Mouse (Mus musculus) liver, adult 10 weeks (tissue): ENCODE measurements around the gene Olfr553. TPM values are rescaled to one million over a fixed set of nuclear protein-coding genes. Genes with fewer than 3 reads are reported as not detected.

Source experiments
- polyA plus RNA-seq: library from polyadenylated mRNA; stranded (reverse); fragments of 350-450 nt; fragmentation: Illumina TruSeq; extraction: RNeasy Lipid Tissue Mini Kit (QIAGEN cat#74804); gene quantifications from one replicate; pipeline ENCODE4 v1.2.3, GENCODE M21; 2014; ENCODE audit warnings: low read depth, low replicate concordance

Gene Olfr553
- not detected for polyA plus RNA-seq

DNA sequence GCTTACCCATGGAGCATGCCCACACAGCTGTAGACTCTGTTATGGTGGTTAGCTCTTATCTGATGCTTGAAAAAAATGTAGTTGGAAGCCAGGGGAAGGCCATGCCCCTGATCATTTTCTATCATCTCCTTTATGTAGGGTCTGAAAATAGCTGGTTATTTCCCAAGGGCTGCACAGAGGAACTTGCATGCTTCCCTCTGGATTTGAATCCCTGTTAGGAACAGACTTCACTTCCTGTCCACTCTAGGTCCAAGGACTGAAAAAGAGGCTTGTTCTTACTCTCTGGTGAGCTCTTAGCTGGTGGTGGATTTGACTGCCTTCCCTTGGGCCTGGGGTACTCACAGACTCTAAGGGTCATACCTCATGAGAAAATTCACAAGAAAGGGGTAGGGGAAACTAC lies at the start of gene Olfr553:
Olfr553 (minus strand) TSS at position 101 of the 400 bp plus-strand sequence.

DNA sequence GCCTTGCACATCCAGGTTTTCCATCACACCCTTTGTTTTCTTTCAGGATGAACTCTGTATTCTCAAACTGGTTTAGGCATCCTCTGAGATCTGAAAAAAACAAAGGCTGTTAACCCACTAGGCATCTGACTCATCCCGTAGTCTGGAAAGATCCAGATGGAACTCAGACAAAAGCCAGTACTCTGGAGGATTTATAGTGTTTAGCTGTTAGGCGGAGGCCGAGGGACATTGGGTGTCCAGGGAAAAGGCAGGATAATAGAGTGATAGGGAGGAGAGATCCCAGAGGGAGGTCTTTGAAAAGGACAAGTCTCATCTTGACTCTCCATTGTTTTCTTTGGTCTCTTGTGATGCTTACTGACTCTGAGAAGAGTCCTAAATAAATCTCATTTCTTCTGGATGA lies 46.6 kb upstream of the Olfr553 start, which contains the start of gene Olfr556:
Olfr556 (plus strand) TSS at position 301 of the 400 bp plus-strand sequence.

DNA sequence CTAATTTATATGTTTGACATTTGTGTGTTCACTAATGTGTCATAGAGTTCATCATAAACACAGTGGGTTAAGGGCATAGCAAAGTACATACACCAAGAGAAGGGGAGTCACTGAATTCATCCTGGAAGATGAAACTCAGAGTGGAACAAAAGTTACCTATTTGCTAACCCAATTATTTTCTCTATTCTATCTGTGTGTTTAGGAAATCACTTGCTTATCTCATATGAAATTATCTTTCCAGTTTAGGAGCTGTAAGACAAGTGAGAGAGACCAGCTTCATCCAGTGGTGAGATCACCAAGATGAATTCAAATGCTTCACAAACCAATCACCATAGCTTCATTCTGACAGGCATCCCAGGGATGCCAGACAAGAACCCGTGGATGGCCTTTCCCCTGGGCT lies 40.5 kb upstream of the Olfr553 start, which contains the start of gene Olfr555:
Olfr555 (plus strand) TSS at position 301 of the 400 bp plus-strand sequence.

DNA sequence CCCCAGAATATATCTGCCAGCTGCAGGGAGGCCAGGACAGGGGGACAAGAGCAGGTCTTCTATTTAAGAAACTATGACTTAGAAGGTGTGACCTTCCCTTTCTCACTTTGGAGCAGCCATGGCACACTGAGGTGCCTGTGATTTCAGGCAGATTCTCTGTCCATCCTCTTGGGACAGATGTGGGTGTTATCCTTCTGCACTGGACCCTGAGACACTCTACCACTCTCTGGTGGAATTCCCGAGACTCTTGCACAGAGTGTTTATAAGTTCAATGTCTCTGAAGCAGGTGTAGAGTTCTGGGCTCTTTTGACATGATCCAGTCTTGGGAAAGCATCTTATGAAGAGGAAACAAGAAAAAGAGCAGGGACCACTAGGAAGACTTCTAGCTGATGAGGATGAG lies 20.1 kb upstream of the Olfr553 start, which contains the start of gene Olfr554:
Olfr554 (plus strand) TSS at position 301 of the 400 bp plus-strand sequence.

DNA sequence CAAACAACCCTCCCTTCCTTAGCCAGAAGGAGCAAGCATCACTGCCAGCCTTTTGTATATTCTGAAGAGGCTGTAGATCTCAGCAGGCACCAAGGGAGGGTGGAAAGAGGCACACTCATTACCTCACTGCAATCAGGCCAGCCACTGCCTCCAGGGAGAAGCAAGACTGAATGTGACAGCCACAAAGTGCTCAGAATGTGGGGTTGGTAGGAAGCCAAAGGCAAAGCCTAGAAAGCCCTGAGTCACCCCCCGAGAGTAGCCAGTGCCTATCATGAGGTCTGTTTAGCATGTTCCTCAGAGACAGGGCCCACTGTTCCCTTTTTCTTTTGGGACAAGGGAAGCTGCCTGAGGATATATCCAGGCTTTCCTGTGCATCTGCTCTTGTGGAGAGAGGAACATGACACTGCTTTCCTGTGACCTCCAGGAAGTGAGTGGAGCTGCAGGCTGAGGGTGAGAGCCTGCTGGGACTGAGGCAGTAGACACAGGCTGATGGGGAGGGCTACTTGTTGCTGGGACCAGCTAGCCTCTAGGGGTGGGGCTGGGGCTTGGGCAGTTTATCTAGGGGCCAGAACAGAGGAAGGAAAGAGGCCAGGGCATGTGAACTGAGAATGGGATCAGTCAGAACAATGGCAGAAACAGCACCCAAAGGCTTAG lies 20.5 kb downstream of the Olfr553 start, which contains the start of gene Olfr552:
Olfr552 (plus strand) TSS at position 393 of the 654 bp plus-strand sequence.

DNA sequence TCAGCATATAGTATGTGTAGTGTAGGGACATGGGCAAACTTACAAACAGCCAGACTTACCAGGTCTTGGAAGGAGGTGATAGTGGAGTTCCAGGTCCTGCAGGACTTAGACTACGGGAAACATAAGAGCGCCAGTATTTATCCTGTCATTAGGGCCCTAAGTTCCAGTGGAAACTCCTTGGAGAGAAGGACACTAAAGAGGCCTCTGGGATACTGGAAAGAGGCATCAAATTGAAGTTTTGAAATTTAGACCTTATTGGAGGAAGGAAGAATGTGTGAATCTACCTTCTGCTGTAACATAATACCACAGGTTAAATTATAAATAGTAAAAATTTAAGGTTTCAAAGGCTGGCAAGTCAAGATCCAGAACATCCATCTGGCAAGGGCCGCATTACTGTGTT lies 26.2 kb downstream of the Olfr553 start, which contains the start of gene Olfr551:
Olfr551 (minus strand) TSS at position 101 of the 400 bp plus-strand sequence.

DNA sequence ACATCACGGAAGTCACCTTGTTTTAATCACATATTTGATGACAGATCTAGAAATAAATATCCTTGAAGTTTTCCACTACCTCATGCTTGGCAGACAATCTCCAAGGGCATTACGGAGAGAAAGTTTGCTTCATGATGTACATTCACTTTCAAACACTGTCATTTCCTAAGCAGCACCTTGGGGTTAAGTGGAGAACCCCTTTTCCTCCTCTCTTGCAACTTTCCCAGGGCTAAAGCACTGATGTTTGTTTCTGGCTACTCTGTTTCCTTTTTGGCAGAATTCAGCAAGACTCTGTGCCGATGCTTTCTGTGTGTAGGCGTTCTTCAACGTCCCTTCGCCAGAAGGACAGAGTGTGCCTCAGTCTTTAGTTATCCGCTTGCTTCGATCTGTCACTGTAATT lies 46.9 kb downstream of the Olfr553 start, which contains the start of gene Olfr550:
Olfr550 (plus strand) TSS at position 301 of the 400 bp plus-strand sequence.

DNA sequence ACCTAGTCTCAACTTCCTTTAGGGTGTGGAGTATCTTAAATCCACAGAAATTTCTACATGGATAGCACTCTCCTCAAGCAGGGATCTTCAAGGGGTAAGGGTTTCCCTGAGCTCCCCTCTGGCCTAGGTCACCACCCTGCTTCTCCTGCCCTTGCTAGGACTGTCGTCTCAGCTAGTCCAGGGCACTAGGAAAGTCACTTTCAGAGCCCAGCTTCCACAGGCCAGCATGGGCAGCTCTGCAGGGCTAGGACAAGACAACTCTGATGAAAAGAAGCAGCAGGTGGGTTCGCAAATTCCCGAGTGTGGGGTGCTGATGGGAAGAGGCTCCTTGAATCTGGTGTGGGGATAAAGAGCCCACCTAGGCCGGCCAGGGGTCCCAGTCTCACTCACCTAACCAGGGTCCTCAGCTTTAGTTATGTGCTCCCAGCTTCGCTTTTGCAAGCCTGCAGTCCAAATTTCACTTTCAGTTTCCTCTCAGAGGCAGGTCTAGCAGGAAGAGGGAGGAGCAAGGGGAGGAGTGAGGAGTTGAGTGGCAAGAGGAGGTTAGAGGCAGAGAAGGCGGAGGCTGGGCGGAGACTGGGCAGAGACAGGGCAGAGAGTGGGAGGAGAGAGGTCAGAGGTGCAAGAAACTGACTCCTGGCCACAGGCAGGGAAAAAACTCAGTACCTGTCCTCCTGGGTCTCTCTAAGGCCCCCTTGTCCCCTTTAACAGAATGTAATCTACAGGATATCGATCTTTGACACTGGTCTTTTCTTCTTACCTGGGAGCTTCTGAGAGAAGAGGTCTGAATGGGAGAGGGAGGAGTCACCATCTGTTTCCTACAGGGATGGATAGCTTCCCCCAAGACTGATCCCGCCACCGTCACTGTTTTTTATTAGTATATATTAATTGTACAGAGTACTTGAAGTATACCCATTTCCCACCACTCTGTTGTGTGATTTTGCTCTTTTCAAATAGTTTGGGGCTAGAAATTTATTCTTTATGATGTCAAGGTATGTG lies 52.7 kb downstream of the Olfr553 start, which contains the start of gene Trim21:
Trim21 (minus strand) TSS at position 488 of the 999 bp plus-strand sequence.

Other genes starting within 250 kb of the Olfr553 start
- gene Rrm1, start 176.5 kb downstream of the Olfr553 start, polyA plus RNA-seq: 6.7 TPM
- not detected for gene Olfr543, start 136.5 kb downstream of the Olfr553 start, polyA plus RNA-seq
- gene Olfr544, start 129.9 kb downstream of the Olfr553 start, polyA plus RNA-seq: not detected
- gene Olfr545, start 118.6 kb downstream of the Olfr553 start, polyA plus RNA-seq: not detected
- gene Olfr547, start 83.5 kb downstream of the Olfr553 start, polyA plus RNA-seq: not detected
- not detected for gene Olfr548-ps1, start 77.3 kb downstream of the Olfr553 start, polyA plus RNA-seq
- not detected for gene Olfr549, start 68.3 kb downstream of the Olfr553 start, polyA plus RNA-seq
- 7.4 TPM for gene Trim21, start 52.7 kb downstream of the Olfr553 start, polyA plus RNA-seq
- not detected for gene Olfr550, start 46.8 kb downstream of the Olfr553 start, polyA plus RNA-seq
- not detected for gene Olfr551, start 26.3 kb downstream of the Olfr553 start, polyA plus RNA-seq
- gene Olfr552, start 20.4 kb downstream of the Olfr553 start, polyA plus RNA-seq: not detected
- gene Olfr554, start 20.2 kb upstream of the Olfr553 start, polyA plus RNA-seq: not detected
- gene Olfr555, start 40.6 kb upstream of the Olfr553 start, polyA plus RNA-seq: not detected
- gene Olfr556, start 46.7 kb upstream of the Olfr553 start, polyA plus RNA-seq: not detected
- 2.0 TPM for gene Trim68, start 69.1 kb upstream of the Olfr553 start, polyA plus RNA-seq
- gene Olfr557, start 77.7 kb upstream of the Olfr553 start, polyA plus RNA-seq: not detected
- not detected for gene Olfr558, start 84.0 kb upstream of the Olfr553 start, polyA plus RNA-seq
- gene Olfr33, start 100.9 kb upstream of the Olfr553 start, polyA plus RNA-seq: not detected
- gene Olfr559, start 109.3 kb upstream of the Olfr553 start, polyA plus RNA-seq: not detected
- not detected for gene Olfr560, start 141.1 kb upstream of the Olfr553 start, polyA plus RNA-seq
- not detected for gene Olfr78, start 141.3 kb upstream of the Olfr553 start, polyA plus RNA-seq
- gene Olfr561, start 153.0 kb upstream of the Olfr553 start, polyA plus RNA-seq: not detected
- not detected for gene Olfr564, start 185.3 kb upstream of the Olfr553 start, polyA plus RNA-seq
- gene Olfr566, start 240.5 kb upstream of the Olfr553 start, polyA plus RNA-seq: not detected